Mouse (Mus musculus) midbrain, postnatal 0 days (tissue): Measurements from ENCODE around the gene Mcm10. TPM values are rescaled to one million over a fixed set of nuclear protein-coding genes. Genes with fewer than 3 reads are reported as not detected.

ENCODE experiments used
- ATAC-seq: fragments of 200-750 bp; cut with Nextera tagmentation; 2 replicates; pipeline ENCODE4 v1.8.0; 2017; ENCODE audit warnings: moderate number of reproducible peaks, mild to moderate bottlenecking, moderate TSS enrichment, moderate library complexity; ENCODE audit not compliant: low FRiP score
- DNase-seq: peaks from one replicate; pipeline ENCODE4 v3.0.0-alpha.2; 2015; ENCODE audit warnings: low spot score
- H3K27ac ChIP-seq: fragments of 300-500 bp; sonication (generic); 2 replicates; pipeline ENCODE4 v1.5.1; 2014; ENCODE audit warnings: low read depth, mild to moderate bottlenecking, low read length, mixed read lengths
- H3K27me3 ChIP-seq: fragments of 300-500 bp; sonication (generic); 2 replicates; pipeline ENCODE4 v1.6.1; 2014; ENCODE audit warnings: low read length, control low read depth, mixed read lengths; ENCODE audit not compliant: insufficient read depth
- H3K36me3 ChIP-seq: fragments of 300-500 bp; sonication (generic); 2 replicates; pipeline ENCODE4 v1.6.1; 2014; ENCODE audit warnings: low read length, control low read depth, mixed read lengths; ENCODE audit not compliant: insufficient read depth
- H3K4me1 ChIP-seq: fragments of 300-500 bp; sonication (generic); 2 replicates; pipeline ENCODE4 v1.6.1; 2014; ENCODE audit warnings: mild to moderate bottlenecking, control low read depth, antibody characterized with exemption, low read length, mixed read lengths; ENCODE audit not compliant: insufficient read depth
- H3K4me2 ChIP-seq: fragments of 300-500 bp; sonication (generic); 2 replicates; pipeline ENCODE4 v1.6.1; 2014; ENCODE audit warnings: low read depth, mild to moderate bottlenecking, low read length, mixed read lengths; ENCODE audit not compliant: poor library complexity, severe bottlenecking
- H3K4me3 ChIP-seq: fragments of 300-500 bp; sonication (generic); 2 replicates; pipeline ENCODE4 v1.5.1; 2014; ENCODE audit warnings: low read depth, mild to moderate bottlenecking, low read length, moderate library complexity
- H3K9ac ChIP-seq: fragments of 300-500 bp; sonication (generic); replicated peaks from 2 replicates; pipeline ENCODE4 v1.6.1; 2014; ENCODE audit warnings: mild to moderate bottlenecking, low read length, moderate library complexity, mixed read lengths; ENCODE audit not compliant: poor library complexity, severe bottlenecking
- H3K9me3 ChIP-seq: fragments of 300-500 bp; sonication (generic); 2 replicates; pipeline ENCODE4 v1.6.1; 2016; ENCODE audit warnings: low read length, control low read depth
- CTCF ChIP-seq: IDR thresholded peaks from 2 replicates; pipeline ENCODE4 v1.5.1; 2016; ENCODE audit warnings: antibody characterized with exemption, mild to moderate bottlenecking
- WGBS: fragments of 180-500 bp; shearing (Covaris S2); extraction: QIAGEN DNeasy Blood & Tissue Kit; methylation state at CpG from one replicate; pipeline ENCODE4 v1.1.7; 2014; 5-methylcytosine and 5-hydroxymethylcytosine counted together
- polyA plus RNA-seq: library from polyadenylated mRNA; unstranded; fragments of >200 nt; fragmentation: Nextera tagmentation; extraction: Ambion mirVana; gene quantifications from 2 replicates; pipeline ENCODE4 v1.2.1, GENCODE M21; 2015
- total RNA-seq: library from RNA; depleted of rRNA; stranded (reverse); fragments of >200 nt; gene quantifications from 2 replicates; pipeline ENCODE4 v1.2.3, GENCODE M21; 2014

The Mcm10 gene
- total and polyA plus RNA-seq, 2 experiments from 2014 or later, result 1.3 to 5.0 TPM

DNA sequence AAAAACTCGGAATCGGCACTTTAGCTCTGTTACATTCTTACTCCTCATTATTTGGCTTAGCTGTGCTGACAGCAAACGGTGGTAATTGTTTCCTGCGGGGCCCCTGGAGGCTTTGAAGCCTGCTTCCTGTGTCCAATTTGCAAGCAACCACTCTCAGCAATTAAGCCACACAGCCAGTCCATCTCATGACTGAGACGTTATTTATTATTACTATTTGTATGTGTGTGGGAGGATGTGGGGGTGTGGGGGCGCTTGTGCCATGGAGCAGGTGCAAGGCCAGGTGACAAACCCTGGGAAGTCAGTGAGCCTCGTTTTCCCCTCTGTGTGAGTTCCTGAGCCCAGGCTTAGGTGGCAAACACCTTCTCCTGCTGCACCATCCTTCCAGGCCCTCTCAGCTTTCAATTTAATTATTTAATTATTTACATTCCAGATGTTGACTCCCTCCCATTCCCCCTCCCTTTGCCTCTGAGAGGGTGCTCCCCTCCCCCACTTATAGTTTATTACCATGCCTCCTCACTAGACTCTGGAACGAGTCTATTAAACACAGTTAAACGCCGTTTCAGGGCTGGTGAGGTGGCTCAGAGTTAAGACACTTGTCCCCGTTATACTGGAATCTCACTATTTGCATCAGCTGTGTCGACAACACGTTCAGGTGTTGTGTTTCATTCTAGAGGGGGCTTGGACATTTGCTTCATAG is 32.8 kb upstream of the Mcm10 start:
- Histone ChIP-seq H3K9ac (no peak overlapping the region), H3K36me3 (peaks cover 5% of the 10 kb centered on the region), H3K4me3 (no peak overlapping the region), H3K27ac (no peak overlapping the region), H3K4me2 (no peak overlapping the region), H3K9me3 (no peaks in the 10 kb centered on the region), H3K27me3 (no peaks in the 10 kb centered on the region), H3K4me1 (no peaks in the 10 kb centered on the region)
- WGBS, result 45% methylated on average over 13 of the region's 13 CpGs
- ATAC-seq (no peak), DNase-seq (no peak)
- no peak for TF ChIP-seq CTCF

DNA sequence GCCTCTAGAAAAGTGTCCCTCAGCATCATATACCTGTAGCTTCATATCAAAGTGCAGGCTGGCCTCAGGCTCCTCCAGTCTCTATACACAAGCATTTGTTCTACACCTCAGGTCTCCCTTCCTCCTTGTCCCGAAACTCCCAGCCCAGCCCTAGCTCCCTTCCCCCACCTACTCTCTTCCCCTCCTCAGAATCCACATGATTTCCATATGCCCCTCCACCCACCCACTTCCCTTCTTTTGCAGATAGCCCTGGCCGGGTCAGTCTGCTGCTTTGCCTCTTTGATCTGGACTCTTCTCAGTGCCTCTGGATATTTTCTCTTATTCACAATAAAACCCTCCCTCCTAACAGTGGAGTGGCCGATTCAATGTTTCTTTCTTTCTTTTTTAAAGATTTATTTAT is 31.7 kb upstream of the Mcm10 start:
- DNase-seq, result no peak
- Histone ChIP-seq H3K4me3 (no peak overlapping the region), H3K4me2 (no peak overlapping the region), H3K9ac (no peak overlapping the region), H3K27me3 (no peaks in the 10 kb centered on the region), H3K4me1 (no peaks in the 10 kb centered on the region), H3K36me3 (peaks cover 7% of the 10 kb centered on the region), H3K9me3 (no peaks in the 10 kb centered on the region), H3K27ac (no peak overlapping the region)
- WGBS, result 55% methylated on average over 3 of the region's 3 CpGs
- TF ChIP-seq CTCF, result no peak
- no peak for ATAC-seq

DNA sequence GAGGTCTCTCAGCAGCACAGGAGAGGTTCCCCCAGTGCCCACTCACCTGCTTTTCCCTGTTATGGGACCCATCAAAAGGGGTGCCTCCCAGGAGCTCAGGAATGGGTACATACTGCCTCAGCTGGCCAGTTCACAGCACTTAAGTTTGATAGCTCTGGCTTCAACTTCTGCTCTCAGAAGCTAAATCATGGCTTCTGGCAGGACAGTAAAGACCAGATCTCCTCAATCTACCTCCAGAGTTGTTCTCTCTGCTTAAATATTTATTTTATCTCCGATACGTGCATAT is 30.8 kb upstream of the Mcm10 start:
- no peaks in the 10 kb centered on the region for H3K4me1 ChIP-seq
- WGBS, result 95% methylated on average over 2 of the region's 2 CpGs
- no peak overlapping the region for H3K4me3 ChIP-seq
- H3K36me3 ChIP-seq, result peaks cover 4% of the 10 kb centered on the region; the same call in 1 of the 2 replicates
- no peak overlapping the region for H3K27ac ChIP-seq
- H3K9me3 ChIP-seq, result no peaks in the 10 kb centered on the region
- ATAC-seq (no peak), DNase-seq (no peak)
- H3K27me3 ChIP-seq, result no peaks in the 10 kb centered on the region
- no peak overlapping the region for H3K4me2 ChIP-seq
- H3K9ac ChIP-seq, result no peak overlapping the region
- TF ChIP-seq CTCF, result no peak

DNA sequence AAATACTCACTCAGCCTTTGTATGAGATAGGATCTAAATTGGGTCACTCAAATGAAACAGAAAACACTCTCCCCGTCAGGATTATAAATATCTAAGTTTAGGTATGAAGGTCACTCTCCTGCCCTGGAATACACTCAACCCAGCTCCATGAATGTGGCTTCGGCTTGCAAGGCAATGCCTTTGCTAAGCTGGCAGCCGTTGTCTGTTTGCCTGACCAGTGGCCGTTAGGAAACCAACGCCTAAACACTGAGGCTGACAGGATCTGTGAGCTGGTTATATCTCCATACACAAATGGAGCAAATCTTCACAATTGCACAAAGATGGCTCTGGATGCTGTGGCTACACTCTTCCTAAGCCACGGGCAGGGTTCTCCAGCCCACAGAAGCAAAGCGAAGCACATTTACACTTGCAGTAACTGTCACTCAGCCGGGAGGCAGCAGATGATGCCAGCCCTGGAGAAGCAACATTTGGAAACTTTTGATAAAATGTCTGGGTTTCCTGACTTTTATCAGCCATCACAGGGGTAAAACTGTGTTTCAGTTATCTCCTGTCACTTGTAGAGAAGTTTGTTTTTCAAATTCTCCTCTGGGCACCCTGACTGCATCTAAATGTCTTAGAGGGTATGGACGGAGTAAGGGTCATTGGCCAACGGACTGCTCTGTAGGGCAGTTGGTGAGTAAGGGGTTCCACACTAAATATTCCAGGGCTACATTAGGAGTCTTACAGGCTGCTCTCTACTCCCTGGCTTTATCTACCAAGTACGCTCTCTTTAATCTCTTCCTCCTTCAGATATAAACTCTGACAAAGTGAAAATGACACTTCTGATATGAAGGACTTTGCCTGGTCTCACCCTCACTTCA is 30.3 kb upstream of the Mcm10 start:
- Histone ChIP-seq H3K9ac (no peak overlapping the region), H3K27me3 (no peaks in the 10 kb centered on the region), H3K27ac (no peak overlapping the region), H3K4me1 (no peaks in the 10 kb centered on the region), H3K4me3 (no peak overlapping the region), H3K36me3 (peaks cover 4% of the 10 kb centered on the region; the same call in 1 of the 2 replicates), H3K9me3 (no peaks in the 10 kb centered on the region), H3K4me2 (no peak overlapping the region)
- TF ChIP-seq CTCF, result no peak
- no peak for ATAC-seq
- DNase-seq, result no peak
- WGBS, result 79% methylated on average over 11 of the region's 11 CpGs

DNA sequence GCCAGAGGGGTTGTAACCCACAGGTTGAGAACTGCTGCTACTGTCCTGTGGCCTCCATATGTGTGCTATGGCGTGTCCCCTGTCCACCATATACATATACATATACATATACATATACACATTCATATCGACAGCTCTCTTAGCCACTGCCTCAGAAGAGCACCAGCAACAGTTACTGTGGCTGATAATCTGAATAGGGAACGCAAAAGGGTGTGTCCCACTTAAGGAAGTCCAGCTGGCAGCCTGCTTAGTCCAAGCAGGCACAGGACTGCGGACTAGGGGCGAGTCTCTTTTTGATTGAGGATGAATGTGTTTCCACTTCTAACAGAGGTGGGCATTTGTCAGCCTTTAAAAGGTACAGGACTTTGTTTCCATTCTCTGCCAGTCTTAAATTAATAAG is 29.3 kb upstream of the Mcm10 start:
- Histone ChIP-seq H3K9ac (no peak overlapping the region), H3K36me3 (peaks cover 6% of the 10 kb centered on the region; the same call in 1 of the 2 replicates), H3K4me3 (no peak overlapping the region), H3K27ac (no peak overlapping the region), H3K9me3 (no peaks in the 10 kb centered on the region), H3K27me3 (no peaks in the 10 kb centered on the region), H3K4me1 (no peaks in the 10 kb centered on the region), H3K4me2 (no peak overlapping the region)
- TF ChIP-seq CTCF, result no peak
- no peak for ATAC-seq
- 90% methylated on average over 5 of the region's 5 CpGs for WGBS
- no peak for DNase-seq
